Mouse (Mus musculus): ENCODE measurements at regions not wholly inside any gene's neighbourhood (a gene's known extent, or its start where the extent isn't known, plus 50 kb on each side); places are given as distances from the start of the nearest gene placed in this dataset.

DNA sequence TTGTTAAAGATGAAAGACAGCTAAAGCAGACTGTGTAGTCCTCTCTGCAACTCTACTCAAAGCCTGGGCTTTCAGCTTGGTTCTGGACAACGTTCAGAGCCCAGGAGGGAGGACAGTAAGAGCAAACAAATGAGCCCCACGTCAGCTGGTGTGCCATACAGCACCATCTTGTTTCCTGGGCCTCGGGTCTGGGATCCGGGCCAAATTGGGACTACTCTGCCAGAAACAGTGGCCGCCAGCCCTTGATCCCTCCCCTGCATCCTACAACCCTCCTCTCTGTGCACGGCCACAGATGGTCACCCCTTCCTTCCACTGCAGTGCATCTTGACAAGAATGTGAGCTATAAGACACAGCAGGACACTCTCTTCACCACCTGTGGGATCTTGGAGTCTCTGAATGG, 71.2 kb upstream of the A430005L14Rik start:
- in situ Hi-C loops (cut with MboI; ENCODE audit: low sequenced_read_pairs in 2 of 2, unreplicated experiment in 2 of 2): no loop called here
- no peaks in the 10 kb centered on the region for H3K9me3 ChIP-seq (ENCODE audit: control insufficient read depth, insufficient read depth, low read depth, low read length)

DNA sequence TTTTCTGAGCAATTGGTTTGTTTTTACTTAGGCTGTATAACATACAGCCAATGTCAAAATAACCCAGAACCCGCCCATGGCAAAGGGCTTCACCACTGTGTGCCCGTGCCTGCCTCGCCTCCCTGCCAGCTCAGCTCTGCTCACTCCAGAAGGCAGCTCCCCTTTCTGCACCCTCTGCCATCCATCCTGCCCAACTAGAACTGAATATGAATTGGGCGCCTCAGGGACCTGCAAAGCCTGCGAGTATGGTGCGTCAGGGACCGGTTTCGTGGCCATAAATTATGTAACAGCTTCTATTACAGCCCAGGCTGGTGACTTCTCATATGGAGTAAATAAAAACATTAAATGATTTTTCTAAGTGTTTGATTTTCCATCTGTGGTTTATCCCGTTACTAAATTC, 66.9 kb upstream of the A430005L14Rik start:
- H3K27ac ChIP-seq (ENCODE audit: insufficient read depth, low read depth, low read length, poor library complexity, severe bottlenecking): no peak overlapping the region

More for the DNA sequence above, 71.2 kb upstream of the A430005L14Rik start:
- Histone ChIP-seq H3K9ac (ENCODE audit: insufficient read depth, low read depth, low read length, poor library complexity, severe bottlenecking) (no peak overlapping the region), H3K27ac (ENCODE audit: insufficient read depth, low read depth, low read length, poor library complexity, severe bottlenecking) (no peak overlapping the region), H3K36me3 (ENCODE audit: control insufficient read depth, insufficient read depth, low read length, poor library complexity, severe bottlenecking) (no peaks in the 10 kb centered on the region), H3K4me1 (ENCODE audit: control insufficient read depth in 2 of 2, insufficient read depth in 2 of 2, low read length in 2 of 2, poor library complexity in 1 of 2) (peaks cover 0 to 7% of the 10 kb centered on the region in 2 experiments; a peak in 1 of 4 replicates), H3K4me3 (ENCODE audit: insufficient read depth in 1 of 2, low read depth in 1 of 2, low read length in 2 of 2, poor library complexity in 1 of 2, severe bottlenecking in 1 of 2) (no peak overlapping the region)
- DNase-seq (ENCODE audit: low read depth, low spot score): no peak
- TF ChIP-seq HCFC1 (IDR thresholded peaks at IDR 0.05; ENCODE audit: borderline replicate concordance, insufficient read depth, low read length): no peak
- TF ChIP-seq ZNF384 (IDR thresholded peaks at IDR 0.05; ENCODE audit: low read depth, low read length): no peak
- no peak for TF ChIP-seq MAFK (IDR thresholded peaks at IDR 0.05; ENCODE audit: insufficient read depth, low read depth, low read length)
- no peak for TF ChIP-seq ZC3H11A (IDR thresholded peaks at IDR 0.05; ENCODE audit: borderline replicate concordance, low read depth, low read length)
- TF ChIP-seq CHD2 (IDR thresholded peaks at IDR 0.05; ENCODE audit: low read depth, low read length): no peak

GRCm38 (mm10) chr4:153899721-153900120, 57.3 kb upstream of the A430005L14Rik start:
- Histone ChIP-seq H3K36me3 (ENCODE audit: control insufficient read depth, insufficient read depth, low read length, poor library complexity, severe bottlenecking) (no peaks in the 10 kb centered on the region), H3K27ac (ENCODE audit: insufficient read depth, low read depth, low read length, poor library complexity, severe bottlenecking) (no peak overlapping the region), H3K4me3 (ENCODE audit: insufficient read depth in 1 of 2, low read depth in 1 of 2, low read length in 2 of 2, poor library complexity in 1 of 2, severe bottlenecking in 1 of 2) (no peak overlapping the region), H3K4me1 (ENCODE audit: control insufficient read depth in 2 of 2, insufficient read depth in 2 of 2, low read length in 2 of 2, poor library complexity in 1 of 2) (no peaks in the 10 kb centered on the region), H3K9ac (ENCODE audit: insufficient read depth, low read depth, low read length, poor library complexity, severe bottlenecking) (no peak overlapping the region), H3K9me3 (ENCODE audit: control insufficient read depth, insufficient read depth, low read depth, low read length) (no peaks in the 10 kb centered on the region)
- DNase-seq (ENCODE audit: low read depth, low spot score): no peak
- TF ChIP-seq HCFC1 (IDR thresholded peaks at IDR 0.05; ENCODE audit: borderline replicate concordance, insufficient read depth, low read length) (no peak), MAFK (IDR thresholded peaks at IDR 0.05; ENCODE audit: insufficient read depth, low read depth, low read length) (no peak), ZNF384 (IDR thresholded peaks at IDR 0.05; ENCODE audit: low read depth, low read length) (no peak), CHD2 (IDR thresholded peaks at IDR 0.05; ENCODE audit: low read depth, low read length) (no peak), ZC3H11A (IDR thresholded peaks at IDR 0.05; ENCODE audit: borderline replicate concordance, low read depth, low read length) (no peak)
- in situ Hi-C loops (cut with MboI; ENCODE audit: low sequenced_read_pairs in 2 of 2, unreplicated experiment in 2 of 2): no loop called here

More for the DNA sequence above, 66.9 kb upstream of the A430005L14Rik start:
- Histone ChIP-seq H3K9me3 (ENCODE audit: control insufficient read depth, insufficient read depth, low read depth, low read length) (no peaks in the 10 kb centered on the region), H3K9ac (ENCODE audit: insufficient read depth, low read depth, low read length, poor library complexity, severe bottlenecking) (no peak overlapping the region), H3K4me3 (ENCODE audit: insufficient read depth in 1 of 2, low read depth in 1 of 2, low read length in 2 of 2, poor library complexity in 1 of 2, severe bottlenecking in 1 of 2) (no peak overlapping the region), H3K4me1 (ENCODE audit: control insufficient read depth in 2 of 2, insufficient read depth in 2 of 2, low read length in 2 of 2, poor library complexity in 1 of 2) (peaks cover 0 to 1% of the 10 kb centered on the region in 2 experiments; a peak in 1 of 4 replicates), H3K36me3 (ENCODE audit: control insufficient read depth, insufficient read depth, low read length, poor library complexity, severe bottlenecking) (no peaks in the 10 kb centered on the region)
- no peak for TF ChIP-seq HCFC1 (IDR thresholded peaks at IDR 0.05; ENCODE audit: borderline replicate concordance, insufficient read depth, low read length)
- TF ChIP-seq MAFK (IDR thresholded peaks at IDR 0.05; ENCODE audit: insufficient read depth, low read depth, low read length): no peak
- no peak for TF ChIP-seq ZC3H11A (IDR thresholded peaks at IDR 0.05; ENCODE audit: borderline replicate concordance, low read depth, low read length)
- no peak for TF ChIP-seq CHD2 (IDR thresholded peaks at IDR 0.05; ENCODE audit: low read depth, low read length)
- TF ChIP-seq ZNF384 (IDR thresholded peaks at IDR 0.05; ENCODE audit: low read depth, low read length): no peak
- DNase-seq (ENCODE audit: low read depth, low spot score): no peak
- in situ Hi-C loops (cut with MboI; ENCODE audit: low sequenced_read_pairs in 2 of 2, unreplicated experiment in 2 of 2): no loop called here

DNA sequence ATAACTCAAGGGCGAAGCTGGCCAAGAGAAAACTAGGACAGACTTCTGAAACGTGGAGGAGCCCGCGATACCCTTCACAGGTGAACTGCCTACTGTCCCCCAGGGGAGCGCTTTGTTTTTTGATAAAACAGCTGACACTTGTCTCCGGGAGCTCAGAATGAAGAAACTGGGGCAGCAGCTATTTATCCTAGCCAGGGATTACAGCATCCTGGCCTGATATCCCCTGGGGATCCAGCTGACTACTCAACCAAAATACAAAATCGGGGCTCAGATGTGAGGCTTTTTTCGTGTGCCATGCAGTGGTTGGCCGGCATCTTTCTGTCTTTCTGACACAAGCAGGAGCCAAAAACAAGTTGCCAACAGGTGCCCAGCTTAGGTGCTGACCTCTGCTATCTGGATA, 52.0 kb upstream of the A430005L14Rik start:
- in situ Hi-C loops (cut with MboI; ENCODE audit: low sequenced_read_pairs in 2 of 2, unreplicated experiment in 2 of 2): no loop called here
- no peak overlapping the region for H3K4me3 ChIP-seq (ENCODE audit: insufficient read depth in 1 of 2, low read depth in 1 of 2, low read length in 2 of 2, poor library complexity in 1 of 2, severe bottlenecking in 1 of 2)
- no peaks in the 10 kb centered on the region for H3K36me3 ChIP-seq (ENCODE audit: control insufficient read depth, insufficient read depth, low read length, poor library complexity, severe bottlenecking)
- TF ChIP-seq CHD2 (IDR thresholded peaks at IDR 0.05; ENCODE audit: low read depth, low read length) (no peak), HCFC1 (IDR thresholded peaks at IDR 0.05; ENCODE audit: borderline replicate concordance, insufficient read depth, low read length) (no peak), ZNF384 (IDR thresholded peaks at IDR 0.05; ENCODE audit: low read depth, low read length) (no peak), MAFK (IDR thresholded peaks at IDR 0.05; ENCODE audit: insufficient read depth, low read depth, low read length) (no peak), ZC3H11A (IDR thresholded peaks at IDR 0.05; ENCODE audit: borderline replicate concordance, low read depth, low read length) (no peak)
- H3K27ac ChIP-seq (ENCODE audit: insufficient read depth, low read depth, low read length, poor library complexity, severe bottlenecking): no peak overlapping the region
- DNase-seq (ENCODE audit: low read depth, low spot score): no peak
- no peaks in the 10 kb centered on the region for H3K4me1 ChIP-seq (ENCODE audit: control insufficient read depth in 2 of 2, insufficient read depth in 2 of 2, low read length in 2 of 2, poor library complexity in 1 of 2)
- no peaks in the 10 kb centered on the region for H3K9me3 ChIP-seq (ENCODE audit: control insufficient read depth, insufficient read depth, low read depth, low read length)
- H3K9ac ChIP-seq (ENCODE audit: insufficient read depth, low read depth, low read length, poor library complexity, severe bottlenecking): no peak overlapping the region

DNA sequence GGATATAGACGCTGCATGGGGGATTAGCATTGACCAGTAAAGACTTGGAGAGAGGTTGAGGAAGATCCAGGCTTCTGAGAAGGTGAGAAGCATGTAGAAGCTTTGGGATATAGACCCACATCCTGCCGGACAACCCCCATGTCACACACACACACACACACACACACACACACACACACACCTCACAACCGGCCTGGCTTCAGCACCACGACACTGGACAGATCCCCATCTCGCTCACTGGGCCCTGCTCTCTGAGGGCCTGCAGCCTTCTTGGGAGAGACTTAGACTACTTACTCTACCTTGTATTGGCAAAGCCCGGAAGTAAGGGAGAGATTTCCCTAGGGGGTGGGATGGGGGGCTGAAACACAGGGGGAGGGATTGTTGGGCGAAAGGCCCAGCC, 51.5 kb upstream of the A430005L14Rik start:
- in situ Hi-C loops (cut with MboI; ENCODE audit: low sequenced_read_pairs in 2 of 2, unreplicated experiment in 2 of 2): no loop called here
- Histone ChIP-seq H3K27ac (ENCODE audit: insufficient read depth, low read depth, low read length, poor library complexity, severe bottlenecking) (no peak overlapping the region), H3K9ac (ENCODE audit: insufficient read depth, low read depth, low read length, poor library complexity, severe bottlenecking) (no peak overlapping the region), H3K4me1 (ENCODE audit: control insufficient read depth in 2 of 2, insufficient read depth in 2 of 2, low read length in 2 of 2, poor library complexity in 1 of 2) (no peaks in the 10 kb centered on the region), H3K4me3 (ENCODE audit: insufficient read depth in 1 of 2, low read depth in 1 of 2, low read length in 2 of 2, poor library complexity in 1 of 2, severe bottlenecking in 1 of 2) (no peak overlapping the region), H3K9me3 (ENCODE audit: control insufficient read depth, insufficient read depth, low read depth, low read length) (no peaks in the 10 kb centered on the region), H3K36me3 (ENCODE audit: control insufficient read depth, insufficient read depth, low read length, poor library complexity, severe bottlenecking) (no peaks in the 10 kb centered on the region)
- no peak for TF ChIP-seq ZC3H11A (IDR thresholded peaks at IDR 0.05; ENCODE audit: borderline replicate concordance, low read depth, low read length)
- TF ChIP-seq ZNF384 (IDR thresholded peaks at IDR 0.05; ENCODE audit: low read depth, low read length): no peak
- no peak for TF ChIP-seq MAFK (IDR thresholded peaks at IDR 0.05; ENCODE audit: insufficient read depth, low read depth, low read length)
- no peak for TF ChIP-seq CHD2 (IDR thresholded peaks at IDR 0.05; ENCODE audit: low read depth, low read length)
- DNase-seq (ENCODE audit: low read depth, low spot score): no peak
